Mouse (Mus musculus) heart, postnatal 0 days (tissue): ENCODE measurements around the gene Slc26a10. TPM values are rescaled to one million over a fixed set of nuclear protein-coding genes. Genes with fewer than 3 reads are reported as not detected.

Experiments
- ATAC-seq: fragments of 200-750 bp; cut with Nextera tagmentation; 2 replicates; pipeline ENCODE4 v1.8.0; 2017; ENCODE audit warnings: low read depth, moderate number of reproducible peaks, moderate library complexity; ENCODE audit not compliant: insufficient read depth
- DNase-seq: peaks from one replicate; pipeline ENCODE4 v3.0.0-alpha.2; 2016; ENCODE audit warnings: low spot score
- H3K27ac ChIP-seq: fragments of 300-500 bp; sonication (generic); 2 replicates; pipeline ENCODE4 v1.5.1; 2014; ENCODE audit warnings: low read depth, mild to moderate bottlenecking
- H3K27me3 ChIP-seq: fragments of 300-500 bp; sonication (generic); 2 replicates; pipeline ENCODE4 v1.6.1; 2014; ENCODE audit warnings: low read length, mixed read lengths; ENCODE audit not compliant: control insufficient read depth, insufficient read depth
- H3K36me3 ChIP-seq: fragments of 300-500 bp; sonication (generic); replicated peaks from 2 replicates; pipeline ENCODE4 v1.6.1; 2014; ENCODE audit warnings: low read length, mixed read lengths; ENCODE audit not compliant: control insufficient read depth, insufficient read depth
- H3K4me1 ChIP-seq: fragments of 300-500 bp; sonication (generic); 2 replicates; pipeline ENCODE4 v1.6.1; 2014; ENCODE audit warnings: antibody characterized with exemption; ENCODE audit not compliant: control insufficient read depth, insufficient read depth
- H3K4me2 ChIP-seq: fragments of 300-500 bp; sonication (generic); 2 replicates; pipeline ENCODE4 v1.6.1; 2014; ENCODE audit warnings: low read depth, mild to moderate bottlenecking, low read length, moderate library complexity
- H3K4me3 ChIP-seq: fragments of 300-500 bp; sonication (generic); 2 replicates; pipeline ENCODE4 v1.5.1; 2014; ENCODE audit warnings: low read depth, low read length
- H3K9ac ChIP-seq: fragments of 300-500 bp; sonication (generic); replicated peaks from 2 replicates; pipeline ENCODE4 v1.6.1; 2014; ENCODE audit warnings: low read depth, low read length, mixed read lengths
- H3K9me3 ChIP-seq: fragments of 300-500 bp; sonication (generic); replicated peaks from 2 replicates; pipeline ENCODE4 v1.6.1; 2016; ENCODE audit warnings: low read length; ENCODE audit not compliant: control insufficient read depth
- CTCF ChIP-seq: IDR thresholded peaks from 2 replicates; pipeline ENCODE4 v1.5.1; 2016; ENCODE audit warnings: antibody characterized with exemption, control low read depth, low read depth
- EP300 ChIP-seq: IDR thresholded peaks from 2 replicates; pipeline ENCODE4 v1.6.1; 2016; ENCODE audit warnings: antibody characterized with exemption, low read depth
- WGBS: fragments of 180-500 bp; shearing (Covaris S2); extraction: QIAGEN DNeasy Blood & Tissue Kit; methylation state at CpG from one replicate; pipeline ENCODE4 v1.1.7; 2014; 5-methylcytosine and 5-hydroxymethylcytosine counted together
- polyA plus RNA-seq: library from polyadenylated mRNA; unstranded; fragments of >200 nt; fragmentation: Nextera tagmentation; extraction: Ambion mirVana; gene quantifications from 2 replicates; pipeline ENCODE4 v1.2.1, GENCODE M21; 2015
- total RNA-seq: library from RNA; depleted of rRNA; stranded (reverse); fragments of >200 nt; gene quantifications from 2 replicates; pipeline ENCODE4 v1.2.3, GENCODE M21; 2014; ENCODE audit warnings: low replicate concordance

The Slc26a10 gene
- total and polyA plus RNA-seq, 2 experiments from 2014 or later = 23.3 to 61.2 TPM

DNA sequence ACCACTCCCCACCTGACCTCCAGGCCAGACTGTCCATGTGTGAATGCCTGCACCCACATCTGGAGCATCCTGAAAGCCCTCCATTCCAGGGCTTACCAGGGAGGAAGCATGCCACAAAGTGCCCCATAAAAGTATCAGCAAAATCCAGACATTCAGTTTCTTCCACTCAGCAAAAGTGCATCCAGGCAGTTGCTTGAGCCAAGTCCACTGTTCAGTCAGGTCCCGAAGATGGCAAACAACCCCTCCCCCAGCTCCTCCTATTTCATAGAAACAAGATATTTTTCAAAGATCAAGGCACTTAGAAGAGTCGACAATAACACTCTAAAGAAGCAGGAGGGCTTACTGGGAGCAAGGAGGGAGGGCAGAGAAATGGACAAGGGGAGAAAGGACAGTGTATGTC, 18.0 kb upstream of the Slc26a10 start:
- ATAC-seq = no peak
- Histone ChIP-seq H3K4me2 (no peak overlapping the region), H3K9ac (no peak overlapping the region), H3K4me1 (peaks cover 14% of the 10 kb centered on the region), H3K27me3 (no peaks in the 10 kb centered on the region), H3K36me3 (peaks cover 43% of the 10 kb centered on the region), H3K27ac (no peak overlapping the region), H3K4me3 (no peak overlapping the region), H3K9me3 (no peaks in the 10 kb centered on the region)
- TF ChIP-seq CTCF (no peak), EP300 (no peak)
- DNase-seq = no peak
- 49% methylated on average over 2 of the region's 2 CpGs for WGBS

GRCm38 (mm10) chr10:127197505-127198110, 17.2 kb upstream of the Slc26a10 start:
- H3K36me3 ChIP-seq = peaks cover 36% of the 10 kb centered on the region
- 71% methylated on average over 11 of the region's 11 CpGs for WGBS
- no peaks in the 10 kb centered on the region for H3K9me3 ChIP-seq
- peaks cover 14% of the 10 kb centered on the region for H3K4me1 ChIP-seq
- no peaks in the 10 kb centered on the region for H3K27me3 ChIP-seq
- H3K27ac ChIP-seq = no peak overlapping the region
- no peak overlapping the region for H3K9ac ChIP-seq
- ATAC-seq (no peak), DNase-seq (no peak)
- no peak overlapping the region for H3K4me3 ChIP-seq
- TF ChIP-seq EP300 = no peak
- no peak for TF ChIP-seq CTCF
- H3K4me2 ChIP-seq = no peak overlapping the region

GRCm38 (mm10) chr10:127197104-127197503, 16.7 kb upstream of the Slc26a10 start:
- 87% methylated on average over 8 of the region's 8 CpGs for WGBS
- peaks cover 14% of the 10 kb centered on the region for H3K4me1 ChIP-seq
- H3K9ac ChIP-seq = no peak overlapping the region
- ATAC-seq (no peak), DNase-seq (no peak)
- no peaks in the 10 kb centered on the region for H3K9me3 ChIP-seq
- H3K4me2 ChIP-seq = no peak overlapping the region
- no peak overlapping the region for H3K27ac ChIP-seq
- peaks cover 31% of the 10 kb centered on the region for H3K36me3 ChIP-seq
- no peak for TF ChIP-seq CTCF
- TF ChIP-seq EP300 = no peak
- no peaks in the 10 kb centered on the region for H3K27me3 ChIP-seq
- no peak overlapping the region for H3K4me3 ChIP-seq

GRCm38 (mm10) chr10:127196392-127196791, 15.9 kb upstream of the Slc26a10 start:
- peaks cover 25% of the 10 kb centered on the region for H3K36me3 ChIP-seq

DNA sequence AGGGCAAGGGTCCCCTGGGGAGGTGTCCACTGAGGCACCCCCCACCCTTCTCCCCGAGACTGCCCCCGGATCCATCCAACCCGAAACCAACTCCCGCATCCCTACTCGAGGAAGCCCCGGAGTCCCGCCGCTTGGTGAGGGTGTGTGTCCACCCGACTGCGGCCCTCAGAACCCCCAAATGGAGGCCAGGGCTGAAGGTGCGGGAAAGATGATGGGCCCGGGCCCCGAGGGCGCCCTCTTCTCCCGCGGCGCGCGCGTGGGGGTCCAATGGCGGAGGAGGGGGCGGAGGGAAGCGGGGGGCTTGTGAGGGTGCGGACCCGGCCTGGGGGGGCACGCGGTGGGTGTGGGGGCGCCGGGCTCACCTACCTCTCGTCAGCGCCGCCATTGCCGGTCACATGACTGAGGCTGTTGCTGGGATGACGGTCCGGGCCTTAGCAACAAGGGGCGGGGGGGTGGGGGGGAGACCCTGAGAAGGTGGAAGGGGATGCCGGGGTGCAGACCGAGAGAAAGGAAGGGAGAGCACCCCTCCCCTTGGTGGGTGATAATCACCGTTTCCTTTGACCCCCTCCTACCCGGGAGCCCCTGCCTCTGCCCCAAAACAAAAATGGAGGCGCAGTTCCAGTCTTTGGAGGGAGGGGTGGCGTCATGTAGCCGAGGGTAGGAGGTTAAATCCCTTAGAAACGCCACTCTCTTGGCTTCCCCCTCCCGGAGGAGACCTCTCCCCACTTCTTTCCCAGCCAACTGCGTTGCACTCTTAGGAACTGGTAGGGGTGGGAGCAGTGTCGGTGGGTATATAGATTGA, 15.1 kb upstream of the Slc26a10 start, which contains the start of gene Dtx3:
Gene Dtx3, minus strand, starts transcription at position 401 of the 802 bp plus-strand sequence.
- peaks cover 14% of the 10 kb centered on the region for H3K4me1 ChIP-seq
- TF ChIP-seq EP300 = no peak
- TF ChIP-seq CTCF = no peak
- H3K9ac ChIP-seq = peak within 1 kb of the TSS; percentile 86
- no peaks in the 10 kb centered on the region for H3K9me3 ChIP-seq
- H3K36me3 ChIP-seq = peaks cover 21% of the 10 kb centered on the region
- H3K27me3 ChIP-seq = no peaks in the 10 kb centered on the region
- WGBS = under 1% methylated on average over 42 of the region's 47 CpGs
- H3K4me2 ChIP-seq = peak within 1 kb of the TSS; percentile 99
- ATAC-seq (peak; percentile 52), DNase-seq (peak; percentile 45)
- peak within 1 kb of the TSS; percentile 94 for H3K27ac ChIP-seq
- peak within 1 kb of the TSS; percentile 98 for H3K4me3 ChIP-seq

More at GRCm38 (mm10) chr10:127196392-127196791, 15.9 kb upstream of the Slc26a10 start:
- Histone ChIP-seq H3K4me1 (peaks cover 14% of the 10 kb centered on the region), H3K27ac (peak overlapping the region; percentile 94), H3K4me2 (peak overlapping the region; percentile 99), H3K4me3 (peak overlapping the region; percentile 98), H3K9ac (peak overlapping the region; percentile 86; the same call in 1 of the 2 replicates), H3K27me3 (no peaks in the 10 kb centered on the region), H3K9me3 (no peaks in the 10 kb centered on the region)
- peak; percentile 72 for ATAC-seq
- TF ChIP-seq CTCF (no peak), EP300 (no peak)
- WGBS = 5% methylated on average over 5 of the region's 5 CpGs
- peak; percentile 87 for DNase-seq
